Mouse (Mus musculus) gastrocnemius, postnatal 25 days (tissue): ENCODE results near the gene St8sia1. TPM values are rescaled to one million over a fixed set of nuclear protein-coding genes. Genes with fewer than 3 reads are reported as not detected.

Source experiments
- DNase-seq: peaks from one replicate; pipeline ENCODE4 v3.0.0; 2022
- total RNA-seq, 2 experiments: library from RNA; stranded (reverse); gene quantifications; 1 replicate in 1 of 2; 2 replicates in 1 of 2; pipeline ENCODE4 v1.2.3; 2021

St8sia1 gene
- total RNA-seq, 2 experiments from 2014 or later, result 0.05 to 0.19 TPM

- DNase-seq, result no peak
These were observed 141.1 kb downstream of the St8sia1 start for GRCm38 (mm10) chr6:142823008-142823787.

- DNase-seq, result no peak
These were observed 145.9 kb downstream of the St8sia1 start for GRCm38 (mm10) chr6:142818306-142818705.

- no peak for DNase-seq
These were observed 148.7 kb downstream of the St8sia1 start for GRCm38 (mm10) chr6:142815513-142815912.

GRCm38 (mm10) chr6:142814495-142814921 is 149.7 kb downstream of the St8sia1 start:
- DNase-seq, result peak; percentile 30

- no peak for DNase-seq
These were observed 150.2 kb downstream of the St8sia1 start for GRCm38 (mm10) chr6:142814011-142814410.

GRCm38 (mm10) chr6:142812969-142813368 is 151.3 kb downstream of the St8sia1 start:
- DNase-seq, result no peak

GRCm38 (mm10) chr6:142810239-142810638 is 154.0 kb downstream of the St8sia1 start:
- no peak for DNase-seq

- no peak for DNase-seq
These were observed 154.7 kb downstream of the St8sia1 start for GRCm38 (mm10) chr6:142809373-142810098.

- DNase-seq, result no peak
These were observed 157.9 kb downstream of the St8sia1 start for GRCm38 (mm10) chr6:142806326-142806725.

GRCm38 (mm10) chr6:142804402-142804801 is 159.8 kb downstream of the St8sia1 start, which contains the start of gene Sult6b2:
Gene Sult6b2, minus strand, starts transcription at chr6:142804502.
- no peak for DNase-seq

GRCm38 (mm10) chr6:142802617-142803525 is 161.4 kb downstream of the St8sia1 start:
- no peak for DNase-seq

- no peak for DNase-seq
These were observed 162.6 kb downstream of the St8sia1 start for GRCm38 (mm10) chr6:142801687-142802086.

- no peak for DNase-seq
These were observed 164.4 kb downstream of the St8sia1 start for GRCm38 (mm10) chr6:142799704-142800374.

- no peak for DNase-seq
These were observed 165.4 kb downstream of the St8sia1 start for GRCm38 (mm10) chr6:142798837-142799236.

- no peak for DNase-seq
These were observed 166.3 kb downstream of the St8sia1 start for GRCm38 (mm10) chr6:142797996-142798395.

GRCm38 (mm10) chr6:142795655-142796441 is 168.4 kb downstream of the St8sia1 start:
- no peak for DNase-seq

GRCm38 (mm10) chr6:142795087-142795486 is 169.2 kb downstream of the St8sia1 start:
- no peak for DNase-seq

- no peak for DNase-seq
These were observed 170.8 kb downstream of the St8sia1 start for GRCm38 (mm10) chr6:142793468-142793867.

GRCm38 (mm10) chr6:142792241-142792968 is 171.8 kb downstream of the St8sia1 start:
- DNase-seq, result no peak

- no peak for DNase-seq
These were observed 174.5 kb downstream of the St8sia1 start for GRCm38 (mm10) chr6:142789736-142790135.
